16 mouse cellular contexts compared by ENCODE assay signal in genomic region chr11:121100692-121101091, GRCm38 (mm10). TPM values are rescaled to one million over a fixed set of nuclear protein-coding genes. Genes with fewer than 3 reads are reported as not detected.
DNase-seq lines count a peak whose midpoint lies in the region; ATAC-seq and TF ChIP-seq lines count a peak whose summit lies in the region.
"Had no signal": no experiment of that assay in that cellular context is flagged by ENCODE, and none has a peak within 500 bp of the region (broad histone marks: within the 10 kb centered on the region; RNA-seq: fewer than 3 reads in every experiment).

No protein-coding gene starts in this region.

- TF ChIP-seq POLR2A in testis, adult 2 months (IDR thresholded peaks at IDR 0.05; ENCODE audit: control insufficient read depth, low read depth, low read length) = no peak

- DNase-seq in testis, postnatal 10 days (ENCODE audit: low spot score) = no peak
- peak; percentile 64 for DNase-seq in kidney, postnatal 0 days (ENCODE audit: low spot score)
- DNase-seq in layer of hippocampus, adult 11-12 months (ENCODE audit: low spot score) = no peak
- no peak for DNase-seq in embryo, embryonic 10.5 days (ENCODE audit: low spot score)
- DNase-seq in thymus, adult 18-20 months = no peak
- DNase-seq: cerebellum, adult 11 months had no signal

- no peak for TF ChIP-seq CTCF in testis, adult 2 months (IDR thresholded peaks at IDR 0.05; ENCODE audit: control insufficient read depth, insufficient read depth, insufficient replicate concordance, low read depth, low read length)
- no peak for TF ChIP-seq CTCF in intestine, postnatal 0 days (IDR thresholded peaks at IDR 0.05; ENCODE audit: low read depth)
- no peak for TF ChIP-seq CTCF in kidney, postnatal 0 days (IDR thresholded peaks at IDR 0.05; ENCODE audit: low read depth)

- no peak overlapping the region for H3K9ac ChIP-seq in intestine, postnatal 0 days (ENCODE audit: low read depth, low read length)
- H3K9ac ChIP-seq in kidney, postnatal 0 days (ENCODE audit: low read depth, low read length) = no peak overlapping the region
- H3K9ac ChIP-seq: embryonic facial prominence, embryonic 15.5 days; forebrain, embryonic 12.5 days; hindbrain, embryonic 13.5 days; limb, embryonic 13.5 days; midbrain, embryonic 13.5 days had no signal

- peak; percentile 61 for ATAC-seq in intestine, postnatal 0 days
- peak; percentile 74; the same call in 1 of the 2 replicates for ATAC-seq in kidney, postnatal 0 days (replicated peaks; ENCODE audit: low FRiP score, low read depth)
- ATAC-seq: midbrain, embryonic 13.5 days had no signal

- no peaks in the 10 kb centered on the region for H3K27me3 ChIP-seq in testis, adult 2 months (ENCODE audit: control insufficient read depth, insufficient read depth, low read length)
- no peaks in the 10 kb centered on the region for H3K27me3 ChIP-seq in intestine, postnatal 0 days (replicated peaks; ENCODE audit: control insufficient read depth, insufficient read depth, low read length)
- no peaks in the 10 kb centered on the region for H3K27me3 ChIP-seq in kidney, postnatal 0 days (ENCODE audit: insufficient read depth, low read length)
- H3K27me3 ChIP-seq: embryonic facial prominence, embryonic 15.5 days; forebrain, embryonic 12.5 days; hindbrain, embryonic 13.5 days; limb, embryonic 13.5 days; midbrain, embryonic 13.5 days had no signal

- no peaks in the 10 kb centered on the region for H3K9me3 ChIP-seq in intestine, postnatal 0 days (ENCODE audit: control insufficient read depth)
- H3K9me3 ChIP-seq in kidney, postnatal 0 days (replicated peaks; ENCODE audit: low read length) = no peaks in the 10 kb centered on the region
- H3K9me3 ChIP-seq: embryonic facial prominence, embryonic 15.5 days; forebrain, embryonic 12.5 days; hindbrain, embryonic 13.5 days; limb, embryonic 13.5 days; midbrain, embryonic 13.5 days had no signal

- no peak overlapping the region for H3K4me3 ChIP-seq in testis, adult 2 months (ENCODE audit: control insufficient read depth, low read depth, low read length)
- no peak overlapping the region for H3K4me3 ChIP-seq in intestine, postnatal 0 days (ENCODE audit: low read depth, low read length)
- H3K4me3 ChIP-seq in kidney, postnatal 0 days (replicated peaks; ENCODE audit: low read depth, low read length) = no peak overlapping the region
- H3K4me3 ChIP-seq: embryonic facial prominence, embryonic 15.5 days; forebrain, embryonic 12.5 days; hindbrain, embryonic 13.5 days; limb, embryonic 13.5 days; midbrain, embryonic 13.5 days had no signal

- peak overlapping the region; percentile 30; the same call in 1 of the 2 replicates for H3K4me2 ChIP-seq in intestine, postnatal 0 days (replicated peaks; ENCODE audit: low read depth)
- no peak overlapping the region for H3K4me2 ChIP-seq in kidney, postnatal 0 days (ENCODE audit: low read length)
- H3K4me2 ChIP-seq: embryonic facial prominence, embryonic 15.5 days; forebrain, embryonic 12.5 days; hindbrain, embryonic 13.5 days; limb, embryonic 13.5 days; midbrain, embryonic 13.5 days had no signal

- H3K36me3 ChIP-seq in testis, adult 2 months (ENCODE audit: control insufficient read depth, insufficient read depth, low read length) = no peaks in the 10 kb centered on the region
- no peaks in the 10 kb centered on the region for H3K36me3 ChIP-seq in intestine, postnatal 0 days (ENCODE audit: control insufficient read depth, insufficient read depth)
- no peaks in the 10 kb centered on the region for H3K36me3 ChIP-seq in kidney, postnatal 0 days (ENCODE audit: insufficient read depth, low read length)
- H3K36me3 ChIP-seq: embryonic facial prominence, embryonic 15.5 days; forebrain, embryonic 12.5 days; hindbrain, embryonic 13.5 days; limb, embryonic 13.5 days; midbrain, embryonic 13.5 days had no signal

- H3K4me1 ChIP-seq in testis, adult 2 months (ENCODE audit: control insufficient read depth, insufficient read depth, low read length) = peaks cover 4% of the 10 kb centered on the region
- H3K4me1 ChIP-seq in intestine, postnatal 0 days (replicated peaks; ENCODE audit: control insufficient read depth, insufficient read depth, low read length) = 0 out of 2 replicates have a peak, but pooled peaks cover 5% of the 10 kb centered on the region
- 0 out of 2 replicates have a peak, but pooled peaks cover 6% of the 10 kb centered on the region for H3K4me1 ChIP-seq in kidney, postnatal 0 days (replicated peaks; ENCODE audit: insufficient read depth, low read length)
- H3K4me1 ChIP-seq: forebrain, embryonic 12.5 days; limb, embryonic 13.5 days; midbrain, embryonic 13.5 days had no signal

- 0 out of 2 replicates have a peak overlapping the region, but pooled peaks have one; percentile 16 for H3K27ac ChIP-seq in testis, adult 2 months (ENCODE audit: control insufficient read depth, insufficient read depth, low read depth, low read length)
- H3K27ac ChIP-seq in intestine, postnatal 0 days (ENCODE audit: low read depth, low read length) = peak overlapping the region; percentile 89
- H3K27ac ChIP-seq in kidney, postnatal 0 days = peak overlapping the region; percentile 66; the same call in 1 of the 2 replicates
- H3K27ac ChIP-seq: embryonic facial prominence, embryonic 15.5 days; forebrain, embryonic 12.5 days; hindbrain, embryonic 13.5 days; limb, embryonic 13.5 days; midbrain, embryonic 13.5 days had no signal

- WGBS in intestine, postnatal 0 days = 27% methylated on average over 7 of the region's 7 CpGs
- 15% methylated on average over 7 of the region's 7 CpGs for WGBS in kidney, postnatal 0 days

RNA-seq across cellular contexts. Expression of gene Tex19.2, which starts 17.8 kb away (rescaled TPM):
- polyA plus RNA-seq in testis, adult 2 months (2012; rRNA removed) = 23.9 and 27.6 TPM in 2 replicates
- polyA plus RNA-seq in intestine, postnatal 0 days (2015; fragmentation: Nextera tagmentation; extraction: Ambion mirVana) = 0.33 and 0.56 TPM in 2 replicates
- 0.05 TPM in 1 of 2 replicates, not detected in the other for polyA plus RNA-seq in kidney, postnatal 0 days (2015; fragmentation: Nextera tagmentation; extraction: Ambion mirVana)
- polyA plus RNA-seq: cortical plate, adult 2 months; embryonic facial prominence, embryonic 15.5 days; forebrain, embryonic 12.5 days; heart, embryonic 16.5 days; hindbrain, embryonic 13.5 days; limb, embryonic 13.5 days; midbrain, embryonic 13.5 days had no signal

RNA-seq across cellular contexts. Expression of gene Sectm1a, which starts 19.7 kb away (rescaled TPM):
- polyA plus RNA-seq in testis, adult 2 months (2012; rRNA removed) = 8.9 and 9.0 TPM in 2 replicates
- 10.0 and 10.2 TPM in 2 replicates for polyA plus RNA-seq in intestine, postnatal 0 days (2015; fragmentation: Nextera tagmentation; extraction: Ambion mirVana)
- polyA plus RNA-seq in kidney, postnatal 0 days (2015; fragmentation: Nextera tagmentation; extraction: Ambion mirVana) = 0.63 and 0.73 TPM in 2 replicates
- polyA plus RNA-seq: cortical plate, adult 2 months; forebrain, embryonic 12.5 days; hindbrain, embryonic 13.5 days; midbrain, embryonic 13.5 days had no signal

RNA-seq across cellular contexts. Expression of gene Sectm1b, which starts 37.3 kb away (rescaled TPM):
- polyA plus RNA-seq in testis, adult 2 months (2012; rRNA removed) = not detected in 2 replicates
- 159 and 166 TPM in 2 replicates for polyA plus RNA-seq in intestine, postnatal 0 days (2015; fragmentation: Nextera tagmentation; extraction: Ambion mirVana)
- polyA plus RNA-seq in kidney, postnatal 0 days (2015; fragmentation: Nextera tagmentation; extraction: Ambion mirVana) = 2.0 and 2.4 TPM in 2 replicates
- polyA plus RNA-seq: cortical plate, adult 2 months; forebrain, embryonic 12.5 days; hindbrain, embryonic 13.5 days; limb, embryonic 13.5 days; midbrain, embryonic 13.5 days had no signal

RNA-seq across cellular contexts. Expression of gene Tex19.1, which starts 45.3 kb away (rescaled TPM):
- 11.7 and 16.1 TPM in 2 replicates for polyA plus RNA-seq in testis, adult 2 months (2012; rRNA removed)
- polyA plus RNA-seq in intestine, postnatal 0 days (2015; fragmentation: Nextera tagmentation; extraction: Ambion mirVana) = not detected in 2 replicates
- 0.13 TPM in 1 of 2 replicates, not detected in the other for polyA plus RNA-seq in kidney, postnatal 0 days (2015; fragmentation: Nextera tagmentation; extraction: Ambion mirVana)
- polyA plus RNA-seq: cortical plate, adult 2 months; forebrain, embryonic 12.5 days; heart, embryonic 16.5 days; hindbrain, embryonic 13.5 days; limb, embryonic 13.5 days; liver, embryonic 16.5 days; midbrain, embryonic 13.5 days had no signal

RNA-seq across cellular contexts. Expression of gene Uts2r, which starts 59.4 kb away (rescaled TPM):
- 0.31 and 0.35 TPM in 2 replicates for polyA plus RNA-seq in testis, adult 2 months (2012; rRNA removed)
- not detected in 2 replicates for polyA plus RNA-seq in intestine, postnatal 0 days (2015; fragmentation: Nextera tagmentation; extraction: Ambion mirVana)
- not detected in 2 replicates for polyA plus RNA-seq in kidney, postnatal 0 days (2015; fragmentation: Nextera tagmentation; extraction: Ambion mirVana)
- polyA plus RNA-seq: forebrain, embryonic 12.5 days; liver, embryonic 16.5 days had no signal

Comparison
In these comparisons a context has a peak if more than half of its experiments do, and no peak if none do; other contexts are left out.
1. H3K27ac ChIP-seq: peak in every context shown above with its lines; median percentile 89 in intestine, postnatal 0 days; 66 in kidney, postnatal 0 days; 16 in testis, adult 2 months.
2. RNA of gene Tex19.2, which starts 17.8 kb away (polyA plus RNA-seq): 23.9 to 27.6 TPM in testis, adult 2 months; 0.33 to 0.56 TPM in intestine, postnatal 0 days and 0.05 TPM in kidney, postnatal 0 days; every median in the first group is over 10 times any median in the second.
3. RNA of gene Sectm1b, which starts 37.3 kb away (polyA plus RNA-seq): 159 to 166 TPM in intestine, postnatal 0 days; 2.0 to 2.4 TPM in kidney, postnatal 0 days and not detected in testis, adult 2 months; every median in the first group is over 10 times any median in the second.